Comparison of ENCODE assay signal across 15 mouse cellular contexts in the genomic region with DNA sequence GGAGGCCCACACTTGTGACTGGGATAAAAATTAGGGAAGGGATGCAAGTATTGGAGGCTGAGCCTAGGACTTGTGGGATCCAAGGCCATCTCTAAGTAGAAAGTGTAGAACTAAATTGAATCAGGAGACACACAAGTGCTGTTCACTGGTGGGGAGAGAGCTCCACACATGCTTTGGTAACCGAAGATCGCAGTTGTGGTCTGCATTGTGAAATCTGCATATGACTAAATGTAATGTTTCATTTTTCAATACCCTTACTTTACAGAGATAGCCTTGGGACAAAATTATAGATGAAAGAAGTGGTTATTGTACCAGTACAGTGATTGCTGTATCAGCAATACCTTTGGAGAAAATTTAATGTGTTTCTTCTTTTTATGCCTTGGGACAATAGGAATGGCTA.
"Had no signal": no experiment of that assay in that cellular context is flagged by ENCODE, and none has a peak within 500 bp of the region (broad histone marks: within the 10 kb centered on the region; RNA-seq: fewer than 3 reads in every experiment).

No protein-coding gene starts in this region.

- H3K27ac ChIP-seq: neural tube, embryonic 13.5 days; neural tube, embryonic 15.5 days; stomach, embryonic 15.5 days; stomach, postnatal 0 days had no signal

- H3K27me3 ChIP-seq: neural tube, embryonic 13.5 days; neural tube, embryonic 15.5 days; stomach, embryonic 15.5 days had no signal

- H3K4me3 ChIP-seq: neural tube, embryonic 13.5 days; neural tube, embryonic 15.5 days; stomach, embryonic 15.5 days had no signal

- H3K4me1 ChIP-seq: neural tube, embryonic 13.5 days; neural tube, embryonic 15.5 days; stomach, embryonic 15.5 days had no signal

- DNase-seq: retina, postnatal 1 day; right cerebral cortex, adult 18-20 months; right cerebral cortex, postnatal 14 days; right cerebral cortex, postnatal 4 days; spleen, adult 18-20 months; thymus, adult 18-20 months; thymus, adult 2 months; thymus, postnatal 14 days; thymus, postnatal 25 days; thymus, postnatal 36 days; thymus, postnatal 4 days had no signal

- H3K4me2 ChIP-seq: neural tube, embryonic 13.5 days; neural tube, embryonic 15.5 days; stomach, embryonic 15.5 days had no signal

- H3K36me3 ChIP-seq: neural tube, embryonic 13.5 days; neural tube, embryonic 15.5 days; stomach, embryonic 15.5 days had no signal
